Mouse (Mus musculus) v-Abl transformed pro-B cells (cell line): ENCODE measurements around the gene 4930583I09Rik.

Source experiments
- in situ Hi-C, 2 experiments: fragments of 400-800 bp; cut with MboI; formaldehyde crosslinking; loops; one replicate each; pipeline ENCODE4 v1.15.1; 2025; ENCODE audit not compliant: unreplicated experiment in 2 of 2

4930583I09Rik gene

DNA sequence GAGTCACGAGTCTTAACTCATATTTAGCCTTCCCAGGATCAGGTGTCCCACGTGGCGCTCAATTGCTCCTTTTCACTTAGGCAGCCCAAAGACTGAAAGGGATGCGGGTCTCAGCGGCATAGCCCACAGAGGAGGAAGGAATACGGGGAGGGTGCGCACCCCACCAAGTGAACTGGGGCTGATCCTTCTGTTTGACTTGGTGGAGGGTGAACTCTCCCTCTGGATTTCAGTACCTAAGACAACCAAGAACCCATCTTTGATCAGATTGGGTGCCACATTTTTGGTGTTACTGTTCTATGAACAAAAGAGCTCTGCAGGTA, 33.0 kb downstream of the 4930583I09Rik start:
- in situ Hi-C loops = no loop called here

DNA sequence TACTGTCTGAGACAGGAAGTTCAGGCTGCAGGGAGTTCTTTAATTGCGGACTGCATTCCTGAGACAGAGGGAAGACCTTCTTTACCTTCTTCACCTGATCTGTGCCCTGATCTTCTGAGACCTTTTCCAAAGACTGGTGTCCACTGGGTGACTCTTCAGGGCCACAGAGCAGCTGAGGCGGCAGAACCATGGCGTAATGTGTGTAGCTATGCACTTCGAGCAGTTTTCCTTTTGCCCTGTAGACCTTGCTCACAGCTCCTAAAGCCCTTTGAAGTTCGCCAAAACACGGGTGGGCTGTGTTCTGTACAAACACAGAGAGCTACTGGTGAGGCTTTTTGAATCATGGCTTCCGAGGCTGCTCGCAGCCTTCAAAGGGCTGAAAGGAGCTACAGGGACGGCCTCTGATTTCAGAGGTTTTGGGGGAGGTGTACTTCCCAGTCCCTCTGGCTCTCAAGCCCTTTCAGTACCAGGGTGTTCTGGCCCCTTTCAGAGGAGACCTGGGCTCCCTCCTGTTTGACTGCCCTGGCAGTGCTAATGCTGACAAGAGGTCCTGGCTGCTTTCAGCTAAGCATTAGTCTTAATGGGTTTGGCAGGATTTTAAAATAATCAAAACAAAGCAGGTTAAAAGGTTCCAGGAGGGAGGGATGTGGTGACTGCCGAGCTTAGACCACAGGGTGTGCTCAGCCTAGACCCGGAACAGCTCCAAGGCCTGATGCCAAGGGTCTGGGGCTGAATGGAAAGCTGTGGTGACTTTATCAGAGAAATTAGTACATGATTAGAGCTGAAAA, 33.5 kb downstream of the 4930583I09Rik start:
- in situ Hi-C loops = no loop called here

DNA sequence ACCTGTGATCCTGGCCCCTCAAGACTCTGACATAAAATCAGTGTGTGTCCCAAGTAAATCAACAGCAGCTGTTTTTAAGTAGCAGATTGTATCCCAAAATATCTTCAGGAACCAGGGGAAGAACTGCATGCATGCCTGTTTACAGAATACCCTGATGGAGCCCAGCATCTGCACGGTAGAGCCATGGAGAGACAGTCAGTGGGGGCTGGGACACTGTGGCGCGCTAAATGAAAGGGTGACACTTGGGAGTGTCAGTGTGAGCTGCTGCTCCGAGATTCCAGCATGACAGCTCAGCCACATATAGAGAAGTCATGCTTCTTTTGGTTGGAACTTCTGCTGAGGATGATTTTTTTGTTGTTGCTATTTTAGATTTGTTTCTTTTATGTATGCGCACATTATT, 43.2 kb downstream of the 4930583I09Rik start:
- in situ Hi-C loops = no loop called here

DNA sequence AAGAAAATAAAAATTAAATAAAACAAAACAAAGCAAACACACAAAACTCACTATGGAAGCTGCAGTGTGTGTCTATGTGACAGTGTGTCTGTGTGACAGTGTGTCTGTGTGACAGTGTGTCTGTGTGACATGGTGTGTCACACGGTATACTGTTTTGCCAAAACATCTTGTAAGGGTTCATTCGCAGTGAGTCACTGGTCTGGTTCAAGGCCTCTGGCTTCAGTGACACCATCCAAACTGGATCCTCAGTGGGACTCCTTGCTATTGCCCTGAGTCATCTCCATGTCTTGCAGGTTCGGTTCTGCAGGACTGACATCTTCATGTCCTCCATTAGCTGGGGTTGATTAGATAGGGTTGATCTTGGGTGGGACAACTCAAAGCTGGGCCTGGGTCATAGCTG, 43.8 kb downstream of the 4930583I09Rik start:
- in situ Hi-C loops = no loop called here

DNA sequence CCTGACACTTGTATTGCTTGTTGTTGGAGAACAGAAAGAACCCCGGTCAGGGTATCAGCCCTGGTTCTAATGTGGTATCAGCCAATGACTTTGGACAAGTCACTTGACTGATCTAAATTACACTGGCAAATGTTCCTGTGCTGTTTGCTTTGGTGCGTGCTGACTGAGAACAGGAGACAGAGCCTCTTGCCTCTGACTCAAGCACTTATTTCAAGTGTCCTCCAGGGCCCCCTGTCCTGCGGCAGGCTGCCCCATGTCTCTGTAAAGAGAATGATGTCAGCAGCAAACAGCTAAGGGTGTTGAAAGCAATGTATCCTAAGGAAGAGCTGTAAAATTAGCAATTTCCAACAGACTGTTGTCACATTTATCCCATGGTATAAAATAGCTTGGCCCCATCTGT, 46.7 kb downstream of the 4930583I09Rik start:
- in situ Hi-C loops = no loop called here

DNA sequence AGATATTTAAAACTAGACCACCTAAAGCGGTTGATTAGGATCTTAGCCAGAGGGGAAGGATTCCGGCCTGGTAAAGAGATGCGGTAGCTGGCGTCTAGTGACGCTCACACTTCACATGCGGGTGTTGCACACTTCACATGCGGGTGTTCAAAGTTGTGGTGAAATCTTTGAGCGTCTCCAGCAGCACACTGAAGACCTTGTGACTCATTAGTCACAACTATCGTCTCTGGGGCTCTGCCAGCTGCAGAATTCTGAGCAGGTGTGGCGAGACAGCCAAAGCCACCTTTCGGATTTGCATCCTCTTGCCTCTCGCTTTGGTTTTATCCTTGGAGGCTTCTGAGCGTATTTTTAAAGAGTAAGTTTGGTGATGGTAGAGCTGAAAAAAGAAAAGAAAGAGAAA, 47.6 kb downstream of the 4930583I09Rik start:
- in situ Hi-C loops = no loop called here

DNA sequence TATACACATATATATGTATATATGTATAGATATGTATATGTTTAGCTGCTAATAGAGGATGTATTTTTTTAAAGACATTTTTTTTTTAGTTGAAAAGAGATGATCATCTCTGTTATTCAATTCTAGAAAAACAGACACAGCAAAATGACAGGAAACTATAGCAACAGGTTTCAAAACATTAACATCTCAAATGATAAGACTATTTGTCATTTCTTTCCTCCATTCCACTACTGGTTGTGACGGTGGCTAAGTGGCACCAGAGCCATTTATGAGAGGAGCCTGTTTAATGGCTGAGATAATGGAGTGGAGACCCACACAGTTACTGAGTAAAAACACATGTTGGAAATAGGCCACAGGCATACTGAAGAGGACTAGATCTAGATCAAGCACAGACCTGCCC, 49.9 kb downstream of the 4930583I09Rik start:
- in situ Hi-C loops = no loop called here
